Mouse (Mus musculus): ENCODE data around the gene Ralgps2.

- no peak for TF ChIP-seq ZNF384 (IDR thresholded peaks at IDR 0.05; ENCODE audit: low read depth, low read length)
- TF ChIP-seq HCFC1 (IDR thresholded peaks at IDR 0.05; ENCODE audit: borderline replicate concordance, insufficient read depth, low read length): no peak
- TF ChIP-seq MAFK (IDR thresholded peaks at IDR 0.05; ENCODE audit: insufficient read depth, low read depth, low read length): no peak
Observed at GRCm38 (mm10) chr1:156779595-156779994, 159.8 kb downstream of the Ralgps2 start.

All from ES-E14 (cell line).